Mouse (Mus musculus) heart, adult 2 months (tissue): ENCODE measurements around the gene Celf5.

ENCODE experiments used
- CTCF ChIP-seq: fragments of 200-600 bp; IDR thresholded peaks from 2 replicates; pipeline ENCODE4 v1.8.1; 2022; ENCODE audit warnings: antibody characterized with exemption, mild to moderate bottlenecking, moderate library complexity
- EP300 ChIP-seq: fragments of 200-500 bp; IDR thresholded peaks from 2 replicates; pipeline ENCODE4 v1.6.1; 2011; ENCODE audit warnings: low read depth, low read length, control low read depth; ENCODE audit not compliant: insufficient read depth

GRCm38 (mm10) chr10:81497401-81498270, 15.1 kb upstream of the Celf5 start:
- TF ChIP-seq CTCF: no peak
- no peak for TF ChIP-seq EP300
